Mouse (Mus musculus) MEL (cell line): Measurements from ENCODE around the gene Tsc22d3. TPM values are rescaled to one million over a fixed set of nuclear protein-coding genes. Genes with fewer than 3 reads are reported as not detected.
A peak's percentile ranks its signal among the peaks of the same experiment; 100 is the strongest.

ENCODE experiments used
- DNase-seq: peaks from one replicate; pipeline ENCODE4 v3.0.0; 2011; ENCODE audit warnings: low read depth, low spot score
- H3K27ac ChIP-seq: 2 replicates; pipeline ENCODE4 v1.5.1; 2012; ENCODE audit warnings: low read depth, mild to moderate bottlenecking, control low read depth, low read length, moderate library complexity; ENCODE audit not compliant: control insufficient read depth
- H3K27me3 ChIP-seq, 2 experiments: fragments of 150-350 bp in 1 of 2; sonication (generic) in 1 of 2; 2 replicates each; pipeline ENCODE4 v1.6.1; 2012; ENCODE audit warnings: low read length in 2 of 2, mild to moderate bottlenecking in 2 of 2, improper control_type of control experiment in 1 of 2, moderate library complexity in 1 of 2; ENCODE audit not compliant: insufficient read depth in 2 of 2, control insufficient read depth in 1 of 2
- H3K36me3 ChIP-seq, 2 experiments: 2 replicates each; pipeline ENCODE4 v1.6.1; 2012 to 2014; ENCODE audit warnings: low read length in 2 of 2, improper control_type of control experiment in 1 of 2, inconsistent platforms in 1 of 2, mild to moderate bottlenecking in 1 of 2; ENCODE audit not compliant: insufficient read depth in 2 of 2, control insufficient read depth in 1 of 2
- H3K4me1 ChIP-seq, 2 experiments: fragments of 150-350 bp in 1 of 2; sonication (generic) in 1 of 2; 2 replicates each; pipeline ENCODE4 v1.6.1; 2012; ENCODE audit warnings: low read length in 2 of 2, improper control_type of control experiment in 1 of 2, mild to moderate bottlenecking in 1 of 2; ENCODE audit not compliant: insufficient read depth in 2 of 2, control insufficient read depth in 1 of 2
- H3K4me3 ChIP-seq, 2 experiments: fragments of 150-350 bp in 1 of 2; sonication (generic) in 1 of 2; 2 replicates each; pipeline ENCODE4 v1.5.1; 2012; ENCODE audit warnings: low read depth in 2 of 2, low read length in 2 of 2, mild to moderate bottlenecking in 2 of 2, moderate library complexity in 2 of 2, control low read depth in 1 of 2, improper control_type of control experiment in 1 of 2; ENCODE audit not compliant: control insufficient read depth in 1 of 2, insufficient read depth in 1 of 2
- H3K79me2 ChIP-seq: 2 replicates; pipeline ENCODE4 v1.6.1; 2012; ENCODE audit warnings: mild to moderate bottlenecking, low read length, moderate library complexity; ENCODE audit not compliant: control insufficient read depth, poor library complexity, insufficient read depth
- H3K9ac ChIP-seq: 2 replicates; pipeline ENCODE4 v1.6.1; 2012; ENCODE audit warnings: low read depth, mild to moderate bottlenecking, control low read depth, low read length, moderate library complexity; ENCODE audit not compliant: control insufficient read depth, poor library complexity, severe bottlenecking
- H3K9me3 ChIP-seq: fragments of 150-350 bp; sonication (generic); replicated peaks from 2 replicates; pipeline ENCODE4 v1.6.1; 2012; ENCODE audit warnings: mild to moderate bottlenecking, low read length, improper control_type of control experiment, moderate library complexity; ENCODE audit not compliant: insufficient read depth
- BHLHE40 ChIP-seq: IDR thresholded peaks from 2 replicates; pipeline ENCODE4 v1.6.1; 2012; ENCODE audit warnings: low read depth, mild to moderate bottlenecking, inconsistent platforms, low read length, improper control_type of control experiment, borderline replicate concordance
- E2F4 ChIP-seq: IDR thresholded peaks from 2 replicates; pipeline ENCODE4 v1.6.1; 2011; ENCODE audit warnings: low read depth, low read length, improper control_type of control experiment, borderline replicate concordance
- EP300 ChIP-seq, 2 experiments: IDR thresholded peaks; 2 replicates each; pipeline ENCODE4 v1.6.1; 2011; ENCODE audit warnings: improper control_type of control experiment in 2 of 2, low read length in 2 of 2, low read depth in 1 of 2, mild to moderate bottlenecking in 1 of 2
- ETS1 ChIP-seq: IDR thresholded peaks from 2 replicates; pipeline ENCODE4 v1.6.1; 2012; ENCODE audit warnings: low read depth, mild to moderate bottlenecking, inconsistent platforms, low read length, improper control_type of control experiment, moderate library complexity
- GATA1 ChIP-seq: IDR thresholded peaks from 2 replicates; pipeline ENCODE4 v1.6.1; 2011; ENCODE audit warnings: low read depth, low read length, improper control_type of control experiment
- MAFK ChIP-seq: IDR thresholded peaks from 2 replicates; pipeline ENCODE4 v1.6.1; 2011; ENCODE audit warnings: low read depth, mild to moderate bottlenecking, low read length, improper control_type of control experiment, borderline replicate concordance
- MAX ChIP-seq: IDR thresholded peaks from 2 replicates; pipeline ENCODE4 v1.6.1; 2011; ENCODE audit warnings: low read length, improper control_type of control experiment
- MAZ ChIP-seq: IDR thresholded peaks from 2 replicates; pipeline ENCODE4 v1.6.1; 2012; ENCODE audit warnings: low read depth, mild to moderate bottlenecking, inconsistent platforms, low read length, improper control_type of control experiment
- MXI1 ChIP-seq: IDR thresholded peaks from 2 replicates; pipeline ENCODE4 v1.6.1; 2011; ENCODE audit warnings: mild to moderate bottlenecking, low read depth, low read length, improper control_type of control experiment
- MYB ChIP-seq: IDR thresholded peaks from 2 replicates; pipeline ENCODE4 v1.6.1; 2011; ENCODE audit warnings: mild to moderate bottlenecking, low read depth, low read length, improper control_type of control experiment
- MYC ChIP-seq: IDR thresholded peaks from 2 replicates; pipeline ENCODE4 v1.6.1; 2011; ENCODE audit warnings: low read depth, mild to moderate bottlenecking, low read length, improper control_type of control experiment, moderate library complexity
- NELFE ChIP-seq: IDR thresholded peaks from 2 replicates; pipeline ENCODE4 v1.6.1; 2011; ENCODE audit warnings: low read depth, low read length, improper control_type of control experiment
- NRF1 ChIP-seq: IDR thresholded peaks from 2 replicates; pipeline ENCODE4 v1.6.1; 2014; ENCODE audit warnings: low read depth, mild to moderate bottlenecking, inconsistent platforms, low read length, improper control_type of control experiment, moderate library complexity; ENCODE audit not compliant: poor library complexity, insufficient read depth, severe bottlenecking
- POLR2AphosphoS5 ChIP-seq: IDR thresholded peaks from 2 replicates; pipeline ENCODE4 v1.6.1; 2012; ENCODE audit warnings: low read depth, borderline replicate concordance, mild to moderate bottlenecking, inconsistent platforms, low read length, moderate library complexity, mixed read lengths
- RCOR1 ChIP-seq: IDR thresholded peaks from 2 replicates; pipeline ENCODE4 v1.6.1; 2012; ENCODE audit warnings: low read depth, mild to moderate bottlenecking, inconsistent platforms, low read length, improper control_type of control experiment
- SIN3A ChIP-seq: IDR thresholded peaks from 2 replicates; pipeline ENCODE4 v1.6.1; 2012; ENCODE audit warnings: low read length, improper control_type of control experiment, inconsistent platforms
- SMC3 ChIP-seq: IDR thresholded peaks from 2 replicates; pipeline ENCODE4 v1.6.1; 2011; ENCODE audit warnings: low read depth, low read length, improper control_type of control experiment
- UBTF ChIP-seq: IDR thresholded peaks from 2 replicates; pipeline ENCODE4 v1.6.1; 2012; ENCODE audit warnings: low read depth, mild to moderate bottlenecking, inconsistent platforms, low read length, improper control_type of control experiment, moderate library complexity, borderline replicate concordance; ENCODE audit not compliant: insufficient read depth
- USF2 ChIP-seq, 2 experiments: IDR thresholded peaks; 2 replicates each; pipeline ENCODE4 v1.6.1; 2011 to 2012; ENCODE audit warnings: improper control_type of control experiment in 2 of 2, low read length in 2 of 2, borderline replicate concordance in 1 of 2, inconsistent platforms in 1 of 2, low read depth in 1 of 2, mild to moderate bottlenecking in 1 of 2; ENCODE audit not compliant: insufficient read depth in 1 of 2
- ZC3H11A ChIP-seq: IDR thresholded peaks from 2 replicates; pipeline ENCODE4 v1.6.1; 2012; ENCODE audit warnings: low read depth, mild to moderate bottlenecking, inconsistent platforms, low read length, improper control_type of control experiment
- ZKSCAN1 ChIP-seq: IDR thresholded peaks from 2 replicates; pipeline ENCODE4 v1.6.1; 2012; ENCODE audit warnings: low read depth, mild to moderate bottlenecking, inconsistent platforms, low read length, improper control_type of control experiment, moderate library complexity
- ZMIZ1 ChIP-seq: IDR thresholded peaks from 2 replicates; pipeline ENCODE4 v1.6.1; 2012; ENCODE audit warnings: low read depth, mild to moderate bottlenecking, inconsistent platforms, low read length, improper control_type of control experiment, moderate library complexity
- polyA plus RNA-seq, 2 experiments: library from polyadenylated mRNA; stranded (reverse) in 1 of 2; unstranded in 1 of 2; fragments of >175 nt in 1 of 2; fragments of >200 nt in 1 of 2; gene quantifications; 2 replicates each; pipeline versions ENCODE4 v1.2.1 to v1.2.4; 2012; ENCODE audit warnings: low replicate concordance in 2 of 2, low read depth in 1 of 2; ENCODE audit not compliant: insufficient read length in 2 of 2, insufficient read depth in 1 of 2, missing spikeins in 1 of 2
- total RNA-seq: library from RNA; depleted of rRNA; stranded (reverse); fragments of 300-350 nt; gene quantifications from 2 replicates; pipeline ENCODE4 v1.2.3, GENCODE M21; 2012

Tsc22d3 gene
- total and polyA plus RNA-seq, 3 experiments = 29.5 to 32.7 TPM; not detected in 1

GRCm38 (mm10) chrX:140575200-140575599 lies 25.3 kb downstream of the Tsc22d3 start:
- no peak for DNase-seq
- TF ChIP-seq MAZ = no peak
- TF ChIP-seq ZMIZ1 = no peak
- TF ChIP-seq MAFK = 0 out of 2 replicates have a peak, but pooled peaks have one; percentile 19
- TF ChIP-seq ZC3H11A = no peak
- no peak for TF ChIP-seq BHLHE40
- no peak for TF ChIP-seq GATA1
- TF ChIP-seq RCOR1 = no peak
- no peak for TF ChIP-seq ZKSCAN1
- no peak for TF ChIP-seq NRF1
- TF ChIP-seq MXI1 = 0 out of 2 replicates have a peak, but pooled peaks have one; percentile 17
- TF ChIP-seq SMC3 = no peak
- TF ChIP-seq EP300 (IDR thresholded peaks at IDR 0.05; ENCODE audit: low read depth in 1 of 2, low read length in 2 of 2) = peak; percentile 17 to 20; a peak in 2 of 4 replicates
- TF ChIP-seq MYB = no peak
- no peak for TF ChIP-seq MAX
- TF ChIP-seq E2F4 = no peak
- TF ChIP-seq UBTF = no peak
- no peak for TF ChIP-seq POLR2AphosphoS5
- TF ChIP-seq ETS1 = 0 out of 2 replicates have a peak, but pooled peaks have one; percentile 28

GRCm38 (mm10) chrX:140572702-140573338 lies 27.6 kb downstream of the Tsc22d3 start:
- peaks cover 15 to 30% of the 10 kb centered on the region in 2 experiments for H3K4me1 ChIP-seq
- no peak overlapping the region for H3K9ac ChIP-seq
- H3K27me3 ChIP-seq = no peaks in the 10 kb centered on the region
- TF ChIP-seq USF2 (IDR thresholded peaks at IDR 0.05; ENCODE audit: borderline replicate concordance in 1 of 2, insufficient read depth in 1 of 2, low read depth in 1 of 2, low read length in 2 of 2) = no peak
- no peak for TF ChIP-seq ZKSCAN1
- no peak for TF ChIP-seq NELFE
- TF ChIP-seq RCOR1 = no peak
- TF ChIP-seq SIN3A = no peak
- no peak for TF ChIP-seq MYC
- TF ChIP-seq E2F4 = no peak
- no peaks in the 10 kb centered on the region for H3K9me3 ChIP-seq
- peaks cover 0 to 31% of the 10 kb centered on the region in 2 experiments; a peak in 2 of 4 replicates for H3K36me3 ChIP-seq
- no peak overlapping the region for H3K27ac ChIP-seq
- no peak overlapping the region for H3K4me3 ChIP-seq
- no peaks in the 10 kb centered on the region for H3K79me2 ChIP-seq
- DNase-seq = no peak

More at GRCm38 (mm10) chrX:140575200-140575599, 25.3 kb downstream of the Tsc22d3 start:
- no peak overlapping the region for H3K4me3 ChIP-seq
- no peaks in the 10 kb centered on the region for H3K27me3 ChIP-seq
- H3K9me3 ChIP-seq = no peaks in the 10 kb centered on the region
- peaks cover 0 to 10% of the 10 kb centered on the region in 2 experiments; a peak in 3 of 4 replicates for H3K36me3 ChIP-seq
- no peak overlapping the region for H3K9ac ChIP-seq
- no peak overlapping the region for H3K27ac ChIP-seq
- H3K4me1 ChIP-seq = peaks cover 2 to 13% of the 10 kb centered on the region in 2 experiments; a peak in 2 of 4 replicates
- no peaks in the 10 kb centered on the region for H3K79me2 ChIP-seq
